Mouse (Mus musculus): Measurements from ENCODE around the gene Hacd3. TPM values are rescaled to one million over a fixed set of nuclear protein-coding genes. Genes with fewer than 3 reads are reported as not detected.
A peak's percentile ranks its signal among the peaks of the same experiment; 100 is the strongest.
"Not testable (repeated sequence)": the region's sequence is repeated elsewhere in the genome, so short reads cannot be mapped to it uniquely, and the experiment has no call there.

Hacd3 gene
- total RNA-seq (2021) = 10 to 100 TPM; 13.3 to 14.1 TPM
- long read RNA-seq, experiment 1, transcript Hacd3-201 (11 exons, 2,709 nt) = major isoform, 10 of 13 reads
- long read RNA-seq, experiment 1, partial matches to known transcripts = 2 of 13 reads
- long read RNA-seq, experiment 1, other reads (novel, unspliced or antisense) = 1 of 13 reads
- long read RNA-seq, experiment 2, transcript Hacd3-201 (11 exons, 2,709 nt) = major isoform, 17 of 27 reads
- long read RNA-seq, experiment 2, partial matches to known transcripts = 7 of 27 reads
- long read RNA-seq, experiment 2, other reads (novel, unspliced or antisense) = 3 of 27 reads

GRCm38 (mm10) chr9:65020991-65021886 lies at the start of gene Hacd3:
Gene Hacd3 (minus strand): TSS chr9:65021693.
- intact Hi-C loops (cut with DNase I; ENCODE audit: low total_unique reads) = no loop called here
- DNase-seq = peak; percentile 90

DNA sequence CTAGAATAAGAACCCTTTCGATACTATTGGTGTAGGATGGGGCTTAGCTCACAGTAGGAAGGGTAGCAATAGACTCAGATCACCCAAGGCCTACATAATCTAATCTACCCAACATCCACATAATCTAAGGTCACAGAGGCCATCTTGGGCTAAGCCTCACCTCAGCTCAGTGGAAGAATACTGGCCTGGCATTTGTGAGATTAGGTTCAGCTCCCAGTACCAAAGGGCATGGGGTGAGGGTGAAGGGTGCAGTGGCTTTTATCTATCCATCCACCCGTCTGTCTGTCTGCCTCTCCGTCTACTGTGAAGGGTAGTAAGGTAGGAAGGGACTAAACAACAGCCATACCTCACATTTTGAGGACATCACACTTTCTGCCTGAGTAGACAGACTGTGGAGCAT lies 49.1 kb upstream of the Hacd3 start:
- DNase-seq = no peak
- intact Hi-C loops (cut with DNase I; ENCODE audit: low total_unique reads) = no loop called here

GRCm38 (mm10) chr9:65064251-65064650 lies 42.8 kb upstream of the Hacd3 start:
- DNase-seq = no peak
- intact Hi-C loops (cut with DNase I; ENCODE audit: low total_unique reads) = no loop called here

DNA sequence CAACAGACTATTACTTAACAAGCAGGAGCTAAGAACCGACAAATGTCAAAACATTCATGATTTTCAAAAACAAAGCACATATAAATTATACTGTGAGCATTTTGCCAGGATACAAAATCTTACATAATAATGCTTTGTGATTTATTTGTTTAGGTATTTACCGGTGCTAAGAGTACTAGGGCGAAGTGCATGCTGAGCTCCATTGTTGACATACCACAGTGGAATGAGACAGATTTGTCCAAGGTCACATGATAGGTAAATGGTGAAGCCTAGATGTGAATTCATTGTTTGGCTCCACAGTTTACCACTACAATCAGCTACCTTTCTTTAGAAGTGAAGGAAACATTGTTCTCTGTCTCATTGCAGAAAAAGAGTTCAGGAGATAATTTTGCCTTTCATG lies 29.5 kb upstream of the Hacd3 start:
- intact Hi-C loops (cut with DNase I; ENCODE audit: low total_unique reads) = no loop called here
- no peak for DNase-seq

GRCm38 (mm10) chr9:65049422-65049821 lies 27.9 kb upstream of the Hacd3 start:
- intact Hi-C loops (cut with DNase I; ENCODE audit: low total_unique reads) = loop anchor here (10.0 kb wide), 1 partner anchor 245 kb away; the partner anchor contains the start of gene Clpx
- no peak for DNase-seq

DNA sequence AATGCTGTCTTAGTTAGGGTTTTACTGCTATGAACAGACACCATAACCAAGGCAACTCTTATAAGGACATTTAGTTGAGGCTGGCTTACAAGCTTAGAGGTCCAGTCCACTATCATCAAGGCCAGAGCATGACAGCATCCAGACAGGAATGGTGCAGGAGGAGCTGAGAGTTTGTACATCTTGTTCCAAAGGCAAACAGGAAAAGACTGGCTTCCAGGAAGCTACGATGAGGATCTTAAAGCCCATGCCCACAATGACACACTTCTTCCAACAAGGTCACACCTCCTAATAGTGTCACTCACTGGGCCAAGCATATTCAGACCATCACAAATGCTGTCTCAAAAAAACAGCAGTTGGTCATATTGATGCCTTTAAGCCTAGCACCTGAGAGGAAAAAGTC lies 25.5 kb upstream of the Hacd3 start:
- DNase-seq = no peak

GRCm38 (mm10) chr9:65041430-65041829 lies 19.9 kb upstream of the Hacd3 start:
- intact Hi-C loops (cut with DNase I; ENCODE audit: low total_unique reads) = loop anchor here (10.0 kb wide), 1 partner anchor 253 kb away; the partner anchor contains the start of gene Clpx
- DNase-seq = no peak

More for the DNA sequence above, 25.5 kb upstream of the Hacd3 start:
- intact Hi-C loops (cut with DNase I; ENCODE audit: low total_unique reads) = loop anchor here (10.0 kb wide), 1 partner anchor 248 kb away; the partner anchor contains the start of gene Clpx

DNA sequence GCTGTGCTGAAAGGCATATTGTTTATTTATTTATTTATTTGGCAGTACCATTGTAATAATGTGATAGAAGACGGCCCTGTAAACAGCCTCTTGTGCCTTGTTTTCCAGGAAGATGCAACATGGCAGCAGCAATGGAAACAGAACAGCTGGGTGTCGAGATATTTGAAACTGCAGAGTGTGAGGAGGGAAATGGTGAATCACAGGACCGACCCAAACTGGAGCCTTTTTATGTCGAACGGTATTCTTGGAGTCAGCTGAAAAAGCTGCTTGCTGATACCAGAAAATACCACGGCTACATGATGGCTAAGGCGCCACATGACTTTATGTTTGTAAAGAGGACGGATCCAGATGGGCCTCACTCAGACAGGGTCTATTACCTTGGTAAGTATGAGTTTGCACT lies 15.4 kb upstream of the Hacd3 start:
- DNase-seq = no peak
- intact Hi-C loops (cut with DNase I; ENCODE audit: low total_unique reads) = no loop called here

DNA sequence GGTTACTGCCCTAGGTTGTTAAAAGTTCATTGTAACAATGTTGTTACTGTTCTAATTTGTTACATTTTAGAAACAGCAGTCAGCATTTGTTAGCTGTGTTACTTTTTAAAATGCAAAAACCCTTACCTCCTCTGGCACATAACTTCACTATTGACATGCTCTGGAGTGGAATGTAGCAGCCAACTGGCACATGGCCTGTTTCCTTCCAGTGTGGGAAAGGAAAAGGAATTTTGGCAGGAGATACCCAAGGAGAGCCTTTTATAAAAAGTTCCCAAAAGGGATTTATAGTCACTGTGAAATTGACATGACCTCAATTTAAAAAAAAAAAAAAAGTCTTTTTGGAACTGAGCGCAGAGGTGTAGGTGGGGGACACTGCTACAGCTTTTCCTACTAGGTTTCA lies 15.0 kb upstream of the Hacd3 start:
- intact Hi-C loops (cut with DNase I; ENCODE audit: low total_unique reads) = no loop called here
- peak; percentile 65 for DNase-seq

DNA sequence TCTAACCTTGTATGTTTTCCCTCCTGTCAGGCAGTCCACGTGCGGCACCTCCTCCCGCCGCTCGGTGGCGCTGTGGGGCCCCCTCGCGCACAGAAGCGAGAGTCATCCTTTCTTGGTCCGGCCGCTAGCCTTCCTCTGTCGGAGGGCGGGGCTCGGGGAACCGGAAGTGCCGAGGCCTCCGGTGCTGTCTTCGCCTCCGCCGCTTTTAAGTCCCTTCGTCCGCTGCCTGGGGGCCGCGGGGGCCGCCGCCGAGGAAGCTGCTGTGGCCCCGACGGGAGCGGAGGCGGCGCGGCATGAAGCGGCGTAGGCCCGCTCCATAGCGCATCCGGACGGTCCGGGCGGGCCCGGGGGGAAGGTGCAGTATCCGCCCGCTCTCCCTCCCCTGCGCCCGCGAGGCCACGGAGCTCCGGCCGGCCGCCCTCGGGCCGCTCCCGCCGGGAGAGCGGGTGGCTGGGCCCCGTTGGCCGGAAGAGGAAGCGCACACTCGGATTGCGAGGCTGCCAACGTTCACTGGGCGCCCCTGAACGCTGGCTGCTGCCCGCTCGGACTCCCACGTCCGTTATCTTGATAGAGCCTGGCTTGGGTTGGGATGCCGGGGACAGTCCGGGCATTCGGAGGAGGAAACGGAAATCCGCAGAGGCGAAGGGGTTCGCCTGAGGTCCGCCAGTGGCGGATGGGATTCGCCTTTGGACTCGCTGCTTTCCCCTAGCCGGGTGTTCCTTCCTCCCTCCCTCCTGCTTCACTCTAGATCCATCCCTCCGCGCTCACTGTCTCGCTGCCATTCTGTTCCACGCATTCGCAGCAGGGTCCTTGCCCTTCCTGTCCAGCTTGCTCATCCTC lies 11.0 kb upstream of the Hacd3 start, which contains the start of gene Dpp8:
TSS of gene Dpp8 (plus strand) at position 146 of the 840 bp plus-strand sequence.
- intact Hi-C loops (cut with DNase I; ENCODE audit: low total_unique reads) = no loop called here
- DNase-seq = peak; percentile 94

DNA sequence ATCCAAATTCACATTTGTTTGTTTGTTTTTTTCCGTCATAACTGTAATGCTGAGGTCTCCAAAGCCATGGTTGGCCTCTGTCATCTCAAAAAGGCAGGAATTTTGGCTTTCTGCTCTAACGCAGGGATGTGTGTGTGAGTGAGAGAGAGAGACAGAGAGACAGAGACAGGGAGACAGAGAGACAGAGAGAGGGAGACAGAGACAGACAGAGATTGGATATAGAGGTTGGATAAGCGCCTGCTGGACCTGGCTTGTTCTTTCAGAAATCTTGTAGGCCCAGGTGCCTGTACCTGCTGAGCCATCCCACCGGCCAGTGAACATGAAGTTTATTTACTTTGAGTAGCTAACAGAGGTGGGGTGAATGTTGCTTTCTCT lies 10.4 kb upstream of the Hacd3 start:
- intact Hi-C loops (cut with DNase I; ENCODE audit: low total_unique reads) = no loop called here
- no peak for DNase-seq

GRCm38 (mm10) chr9:65031355-65031754 lies 9.9 kb upstream of the Hacd3 start:
- DNase-seq; intact Hi-C loops (cut with DNase I; ENCODE audit: low total_unique reads): not testable (repeated sequence)

GRCm38 (mm10) chr9:65028313-65028712 lies 6.8 kb upstream of the Hacd3 start:
- intact Hi-C loops (cut with DNase I; ENCODE audit: low total_unique reads) = no loop called here
- DNase-seq = no peak

DNA sequence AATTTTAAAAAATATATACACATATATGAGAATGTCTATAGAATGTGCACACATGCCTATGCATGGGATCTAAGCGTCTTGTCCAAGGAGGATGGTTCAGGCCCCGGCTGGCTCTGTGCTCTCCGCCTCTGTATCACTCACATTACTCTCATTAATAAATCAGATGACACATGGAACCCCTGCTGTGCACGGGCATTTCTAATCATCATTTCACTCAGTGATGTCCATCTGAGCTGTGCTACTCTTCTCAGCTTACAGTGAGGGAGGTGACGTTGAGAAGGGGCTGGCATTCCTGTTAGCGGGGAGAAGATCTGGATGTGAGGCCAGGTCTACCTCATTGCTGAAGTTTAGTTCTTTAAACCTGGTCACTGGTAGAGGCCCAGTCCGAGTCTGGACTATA lies 5.7 kb upstream of the Hacd3 start:
- intact Hi-C loops (cut with DNase I; ENCODE audit: low total_unique reads) = no loop called here
- no peak for DNase-seq

DNA sequence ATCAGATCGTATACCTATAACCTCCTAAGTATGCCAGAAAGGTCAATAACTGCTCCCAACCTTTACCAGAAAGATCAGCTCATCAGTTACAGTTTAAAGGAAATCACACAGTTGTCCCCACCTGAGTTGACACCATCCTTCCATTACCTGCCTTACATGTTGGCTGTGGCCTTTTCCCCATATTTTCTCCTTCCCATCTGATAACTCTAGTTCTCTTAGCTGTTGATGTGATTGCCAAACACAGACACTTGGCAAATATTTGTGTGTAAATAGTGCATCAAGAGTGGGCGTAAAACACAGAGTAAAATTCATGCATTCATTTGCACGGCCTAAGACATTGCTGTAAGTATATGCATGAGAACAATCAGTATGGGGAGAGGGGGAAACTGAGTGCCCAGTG lies 2.0 kb upstream of the Hacd3 start:
- intact Hi-C loops (cut with DNase I; ENCODE audit: low total_unique reads) = no loop called here
- DNase-seq = no peak

GRCm38 (mm10) chr9:65022580-65023135 lies 1.2 kb upstream of the Hacd3 start:
- intact Hi-C loops (cut with DNase I; ENCODE audit: low total_unique reads) = no loop called here
- no peak for DNase-seq

- intact Hi-C loops (cut with DNase I; ENCODE audit: low total_unique reads) = no loop called here
- no peak for DNase-seq
Measured at GRCm38 (mm10) chr9:65021887-65022579, 540 bp upstream of the Hacd3 start.

DNA sequence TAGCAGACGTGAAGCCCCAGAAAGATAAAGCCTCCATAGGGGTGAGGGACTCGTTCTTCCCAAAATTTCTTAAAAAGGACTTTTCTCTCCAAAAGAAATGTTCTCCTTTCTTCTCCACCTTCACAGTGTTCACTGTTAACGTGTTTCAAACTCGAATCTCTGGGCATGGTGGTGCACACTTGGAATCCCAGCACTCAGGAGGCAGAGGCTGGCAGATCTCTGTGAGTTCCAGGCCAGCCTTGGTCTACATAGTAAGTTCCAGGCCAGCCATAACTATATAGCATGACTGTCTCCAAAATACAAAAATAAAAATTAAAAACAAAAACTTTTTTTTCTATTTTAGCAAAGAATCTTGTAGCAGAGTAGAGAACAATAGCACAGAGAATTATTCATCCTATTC lies 1.4 kb downstream of the Hacd3 start:
- intact Hi-C loops (cut with DNase I; ENCODE audit: low total_unique reads) = no loop called here
- DNase-seq = no peak

GRCm38 (mm10) chr9:65019146-65019545 lies 2.3 kb downstream of the Hacd3 start:
- no peak for DNase-seq
- intact Hi-C loops (cut with DNase I; ENCODE audit: low total_unique reads) = no loop called here

Data from gastrocnemius, postnatal 14 days (tissue).